Mouse (Mus musculus): ENCODE data around the gene Cdk5r2.

The Cdk5r2 gene

GRCm38 (mm10) chr1:74892351-74893133 is 37.8 kb downstream of the Cdk5r2 start:
- no peak for DNase-seq (ENCODE audit: low read depth)

DNA sequence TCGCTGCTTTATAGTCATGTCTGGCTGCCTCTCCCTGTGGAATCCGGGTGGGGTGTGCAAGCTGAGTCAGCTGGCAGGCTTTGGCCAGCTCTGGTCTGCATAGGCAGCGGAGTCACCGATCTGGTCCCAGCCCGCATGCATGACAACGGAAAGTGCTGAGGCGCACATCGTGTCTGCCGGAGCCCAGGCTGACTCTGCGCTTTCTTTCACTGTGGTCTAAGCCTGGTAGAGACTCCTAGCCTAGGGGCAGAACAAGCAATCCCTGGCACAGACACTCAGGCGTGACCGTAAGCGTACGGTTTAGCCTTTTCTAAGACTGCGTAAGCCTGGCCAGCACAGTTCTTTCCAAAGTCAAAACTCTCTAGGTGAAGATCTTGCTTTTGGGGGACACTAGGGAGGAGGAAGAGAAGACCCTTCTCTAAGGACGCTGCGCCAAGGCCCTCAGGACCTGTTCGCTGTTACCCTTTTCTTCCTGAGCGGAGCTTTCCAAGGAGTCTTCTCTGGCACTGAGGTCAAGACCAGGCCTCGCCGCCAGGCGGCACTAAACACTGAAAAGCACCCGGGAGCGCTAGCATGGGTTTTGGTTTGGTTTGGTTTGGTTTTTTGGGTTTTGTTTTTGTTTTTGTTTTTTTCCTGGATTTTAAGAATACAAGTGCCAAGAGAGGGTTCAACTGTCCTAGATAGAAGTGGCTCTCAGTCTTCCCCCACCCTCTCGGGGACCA is 38.6 kb downstream of the Cdk5r2 start, which contains the start of gene Cryba2:
Cryba2 (minus strand) TSS at position 10 of the 722 bp plus-strand sequence.
- DNase-seq (ENCODE audit: low read depth), result peak; percentile 78

DNA sequence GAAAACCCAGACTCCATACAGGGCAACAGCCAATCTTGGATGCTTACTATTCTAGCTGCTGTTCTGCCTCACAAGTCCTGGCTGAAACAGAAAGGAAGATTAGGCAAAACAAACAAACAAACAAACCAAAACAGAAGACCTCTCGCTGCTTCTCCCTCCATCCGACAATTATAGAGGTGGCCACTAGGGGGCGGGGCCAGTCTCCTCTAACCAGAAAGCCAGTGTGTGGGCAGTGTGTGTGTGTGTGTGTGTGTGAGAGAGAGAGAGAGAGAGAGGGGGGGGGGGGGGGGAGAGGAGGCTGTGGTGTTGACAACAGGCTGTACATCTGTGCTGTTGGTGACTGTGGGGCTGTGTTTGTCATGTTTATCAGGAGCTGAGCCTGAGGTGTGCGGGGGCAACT is 40.2 kb downstream of the Cdk5r2 start:
- peak; percentile 76 for DNase-seq (ENCODE audit: low read depth)

- no peak for DNase-seq (ENCODE audit: low read depth)
Observed at GRCm38 (mm10) chr1:74897976-74898375, 43.2 kb downstream of the Cdk5r2 start.

DNA sequence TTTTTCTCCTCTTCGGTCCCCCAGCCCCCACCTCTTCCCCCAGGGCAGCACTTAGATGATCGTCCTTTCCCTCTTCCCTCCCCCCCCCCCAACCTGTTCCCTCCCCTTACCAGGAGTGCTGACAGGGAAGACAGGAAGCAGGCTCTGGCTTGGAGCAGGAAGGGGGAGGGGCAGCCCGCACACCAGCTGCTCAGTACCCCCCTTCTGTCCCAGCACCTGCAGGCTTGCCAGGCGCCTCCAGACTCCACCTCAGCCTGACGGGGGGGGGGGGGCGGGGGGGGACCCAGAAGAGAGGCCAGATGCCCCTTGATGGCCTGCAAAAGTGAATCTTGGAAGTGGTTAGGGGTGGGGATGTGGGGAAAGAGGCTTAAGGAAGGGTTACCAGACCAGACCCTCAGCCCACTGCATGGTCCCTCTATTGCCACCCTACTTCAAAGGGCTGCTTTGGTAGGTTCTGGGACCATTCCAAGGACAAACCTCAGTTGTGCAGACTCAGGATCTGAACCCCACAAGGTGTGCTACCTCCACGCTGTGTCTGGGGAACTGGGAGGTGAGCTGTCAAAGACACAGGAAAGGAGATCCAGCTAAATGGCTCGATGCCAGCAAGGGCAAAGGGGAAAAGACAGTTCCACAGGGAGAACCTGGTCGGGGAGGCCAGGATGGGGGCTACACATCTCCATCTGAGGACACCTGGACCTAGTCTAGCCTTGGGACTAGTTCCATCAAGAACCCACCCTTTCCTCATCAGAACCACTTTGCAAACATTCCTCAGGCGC is 44.1 kb downstream of the Cdk5r2 start:
- DNase-seq (ENCODE audit: low read depth), result no peak

DNA sequence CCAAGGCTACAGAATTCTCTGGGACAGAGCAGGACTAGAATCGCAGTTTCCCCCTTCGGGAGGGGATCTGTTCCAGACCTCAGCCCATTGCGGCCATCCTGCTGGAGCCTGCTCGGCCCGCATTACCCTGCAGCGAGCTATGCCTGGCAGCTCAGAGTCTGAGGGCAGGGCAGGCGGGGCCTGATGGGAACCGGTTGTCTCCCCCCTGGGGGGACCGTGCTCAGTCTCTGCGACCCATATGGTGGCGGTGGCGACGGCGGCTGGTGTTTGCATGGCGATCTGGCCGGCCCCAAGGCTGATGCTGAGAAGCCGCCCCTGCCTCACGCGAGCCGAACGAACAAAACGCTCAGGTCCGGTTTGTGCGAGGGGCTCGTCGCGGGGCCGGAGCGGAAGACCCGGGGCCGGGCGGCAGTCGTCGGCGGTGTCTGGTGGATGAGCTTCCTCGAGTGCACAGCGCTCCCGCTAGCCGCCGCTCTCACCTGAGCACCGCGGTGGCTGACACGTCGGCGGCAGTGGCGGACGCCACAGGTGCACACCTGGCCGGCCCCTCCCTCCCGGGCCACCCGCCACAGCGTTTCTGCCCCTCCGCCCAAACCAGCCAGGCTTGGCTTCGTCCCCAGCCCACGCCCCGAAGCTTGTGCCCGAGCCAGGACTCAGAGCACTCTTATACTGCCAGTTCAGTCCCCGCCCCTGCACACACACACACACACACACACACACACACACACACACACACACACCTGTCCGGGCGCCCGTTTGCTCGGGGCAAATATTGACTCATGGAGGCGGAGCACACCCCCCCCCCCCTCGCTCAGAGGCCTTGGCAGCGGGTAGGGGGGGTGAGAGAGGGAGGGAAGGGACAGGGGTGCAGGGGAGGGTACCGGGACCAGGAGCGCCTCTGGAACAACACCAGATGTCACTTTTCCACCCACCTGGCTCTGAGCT is 45.9 kb downstream of the Cdk5r2 start:
- no peak for DNase-seq (ENCODE audit: low read depth)

GRCm38 (mm10) chr1:74901686-74902085 is 47.0 kb downstream of the Cdk5r2 start:
- DNase-seq (ENCODE audit: low read depth), result peak; percentile 71

DNA sequence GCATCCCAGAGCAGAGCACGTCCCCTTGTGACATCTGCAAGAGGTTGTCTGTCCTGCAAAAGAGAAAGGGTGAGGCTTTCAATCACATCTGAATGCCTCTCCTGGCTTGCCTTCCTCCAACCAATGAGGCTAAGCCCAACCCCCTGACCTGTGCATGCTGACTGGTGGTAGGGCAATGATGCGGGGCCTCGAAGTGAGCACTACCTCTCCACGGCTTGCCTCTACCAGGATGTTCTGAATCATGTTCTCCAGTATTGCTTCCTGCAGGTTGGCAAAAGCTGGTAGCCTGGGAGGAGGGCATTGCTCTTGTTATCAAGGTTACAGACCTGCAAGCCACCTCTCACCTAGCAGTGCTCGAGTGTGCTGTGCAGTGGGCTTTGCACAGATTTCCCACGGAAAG is 47.5 kb downstream of the Cdk5r2 start:
- no peak for DNase-seq (ENCODE audit: low read depth)
